Mouse (Mus musculus) heart, embryonic 16.5 days (tissue): Measurements from ENCODE around the gene Krt78. TPM values are rescaled to one million over a fixed set of nuclear protein-coding genes. Genes with fewer than 3 reads are reported as not detected.
A peak's percentile ranks its signal among the peaks of the same experiment; 100 is the strongest.
"Not testable (repeated sequence)": the region's sequence is repeated elsewhere in the genome, so short reads cannot be mapped to it uniquely, and the experiment has no call there.

ENCODE experiments used
- ATAC-seq: fragments of 200-750 bp; cut with Nextera tagmentation; replicated peaks from 2 replicates; pipeline ENCODE4 v1.8.0; 2017; ENCODE audit warnings: moderate number of reproducible peaks; ENCODE audit not compliant: insufficient read depth, low FRiP score; ENCODE audit errors: extremely low read depth
- H3K27ac ChIP-seq: fragments of 300-500 bp; sonication (generic); 2 replicates; pipeline ENCODE4 v1.5.1; 2014; ENCODE audit warnings: mild to moderate bottlenecking, low read length, control low read depth, moderate library complexity
- H3K27me3 ChIP-seq: fragments of 300-500 bp; sonication (generic); 2 replicates; pipeline ENCODE4 v1.6.1; 2014; ENCODE audit warnings: low read length, mixed read lengths; ENCODE audit not compliant: control insufficient read depth, insufficient read depth
- H3K36me3 ChIP-seq: fragments of 300-500 bp; sonication (generic); 2 replicates; pipeline ENCODE4 v1.6.1; 2014; ENCODE audit not compliant: control insufficient read depth, insufficient read depth
- H3K4me1 ChIP-seq: fragments of 300-500 bp; sonication (generic); 2 replicates; pipeline ENCODE4 v1.6.1; 2014; ENCODE audit warnings: low read length, mixed read lengths; ENCODE audit not compliant: control insufficient read depth, insufficient read depth
- H3K4me2 ChIP-seq: fragments of 300-500 bp; sonication (generic); 2 replicates; pipeline ENCODE4 v1.6.1; 2014; ENCODE audit warnings: low read depth, mild to moderate bottlenecking, control low read depth, low read length
- H3K4me3 ChIP-seq: fragments of 300-500 bp; sonication (generic); 2 replicates; pipeline ENCODE4 v1.5.1; 2014; ENCODE audit warnings: mild to moderate bottlenecking, control low read depth, low read length
- H3K9ac ChIP-seq: fragments of 300-500 bp; sonication (generic); 2 replicates; pipeline ENCODE4 v1.6.1; 2014; ENCODE audit warnings: low read length, control low read depth
- H3K9me3 ChIP-seq: fragments of 300-500 bp; sonication (generic); replicated peaks from 2 replicates; pipeline ENCODE4 v1.6.1; 2016; ENCODE audit warnings: low read length; ENCODE audit not compliant: control insufficient read depth
- WGBS: fragments of 180-500 bp; shearing (Covaris S2); extraction: QIAGEN DNeasy Blood & Tissue Kit; methylation state at CpG from one replicate; pipeline ENCODE4 v1.1.7; 2014; 5-methylcytosine and 5-hydroxymethylcytosine counted together
- polyA plus RNA-seq: library from polyadenylated mRNA; unstranded; fragments of >200 nt; fragmentation: Nextera tagmentation; extraction: Ambion mirVana; gene quantifications from 2 replicates; pipeline ENCODE4 v1.2.1, GENCODE M21; 2015

The Krt78 gene
- polyA plus RNA-seq: 0.14 TPM in 1 of 2 replicates, not detected in the other

GRCm38 (mm10) chr15:101954187-101954586 is at the start of gene Krt78:
Krt78 (minus strand) TSS chr15:101954287.
- Histone ChIP-seq H3K9me3 (no peaks in the 10 kb centered on the region), H3K36me3 (no peaks in the 10 kb centered on the region), H3K4me2 (no peak within 1 kb of the TSS), H3K27me3 (no peaks in the 10 kb centered on the region), H3K9ac (no peak within 1 kb of the TSS), H3K4me3 (no peak within 1 kb of the TSS), H3K27ac (no peak within 1 kb of the TSS), H3K4me1 (no peaks in the 10 kb centered on the region)
- ATAC-seq: no peak
- WGBS: 78% methylated on average over 9 of the region's 9 CpGs

GRCm38 (mm10) chr15:102003516-102003915 is 49.4 kb upstream of the Krt78 start:
- peak overlapping the region; percentile 62 for H3K4me2 ChIP-seq
- peaks cover 25% of the 10 kb centered on the region for H3K27me3 ChIP-seq
- no peak overlapping the region for H3K27ac ChIP-seq
- no peaks in the 10 kb centered on the region for H3K9me3 ChIP-seq
- peak overlapping the region; percentile 67 for H3K9ac ChIP-seq
- no peaks in the 10 kb centered on the region for H3K36me3 ChIP-seq
- peaks cover 7% of the 10 kb centered on the region; the same call in 1 of the 2 replicates for H3K4me1 ChIP-seq
- 28% methylated on average over 12 of the region's 12 CpGs for WGBS
- peak overlapping the region; percentile 41 for H3K4me3 ChIP-seq
- no peak for ATAC-seq

GRCm38 (mm10) chr15:102002646-102003488 is 48.8 kb upstream of the Krt78 start:
- H3K9me3 ChIP-seq: no peaks in the 10 kb centered on the region
- H3K4me3 ChIP-seq: peak overlapping the region; percentile 41
- 5% methylated on average over 34 of the region's 34 CpGs for WGBS
- H3K27ac ChIP-seq: no peak overlapping the region
- peak overlapping the region; percentile 62 for H3K4me2 ChIP-seq
- H3K27me3 ChIP-seq: peaks cover 25% of the 10 kb centered on the region
- H3K4me1 ChIP-seq: peaks cover 7% of the 10 kb centered on the region; the same call in 1 of the 2 replicates
- H3K36me3 ChIP-seq: no peaks in the 10 kb centered on the region
- ATAC-seq: peak; percentile 71
- peak overlapping the region; percentile 67 for H3K9ac ChIP-seq

GRCm38 (mm10) chr15:101999676-102000335 is 45.7 kb upstream of the Krt78 start:
- no peak for ATAC-seq
- Histone ChIP-seq H3K9ac (no peak overlapping the region), H3K4me3 (no peak overlapping the region), H3K4me1 (peaks cover 7% of the 10 kb centered on the region; the same call in 1 of the 2 replicates), H3K27ac (no peak overlapping the region), H3K4me2 (no peak overlapping the region), H3K9me3 (0 out of 2 replicates have a peak, but pooled peaks cover 5% of the 10 kb centered on the region), H3K27me3 (peaks cover 19% of the 10 kb centered on the region), H3K36me3 (no peaks in the 10 kb centered on the region)
- WGBS: 82% methylated on average over 11 of the region's 11 CpGs

- H3K36me3 ChIP-seq: no peaks in the 10 kb centered on the region
- H3K4me1 ChIP-seq: peaks cover 7% of the 10 kb centered on the region; the same call in 1 of the 2 replicates
- 79% methylated on average over 11 of the region's 11 CpGs for WGBS
- no peak overlapping the region for H3K27ac ChIP-seq
- H3K27me3 ChIP-seq: peaks cover 14% of the 10 kb centered on the region
- no peak for ATAC-seq
- H3K9me3 ChIP-seq: 0 out of 2 replicates have a peak, but pooled peaks cover 5% of the 10 kb centered on the region
- no peak overlapping the region for H3K9ac ChIP-seq
- no peak overlapping the region for H3K4me3 ChIP-seq
- no peak overlapping the region for H3K4me2 ChIP-seq
These were observed 45.1 kb upstream of the Krt78 start for GRCm38 (mm10) chr15:101999156-101999555.

- not testable (repeated sequence) for H3K27ac ChIP-seq, H3K4me1 ChIP-seq, H3K4me2 ChIP-seq, ATAC-seq, H3K9me3 ChIP-seq, H3K4me3 ChIP-seq, H3K36me3 ChIP-seq, H3K9ac ChIP-seq, H3K27me3 ChIP-seq
- WGBS: 78% methylated on average over 11 of the region's 11 CpGs
These were observed 42.5 kb upstream of the Krt78 start for GRCm38 (mm10) chr15:101996450-101997078.

GRCm38 (mm10) chr15:101995484-101996236 is 41.6 kb upstream of the Krt78 start:
- Histone ChIP-seq H3K4me1 (no peaks in the 10 kb centered on the region), H3K36me3 (no peaks in the 10 kb centered on the region), H3K4me2 (no peak overlapping the region), H3K27me3 (no peaks in the 10 kb centered on the region), H3K9ac (no peak overlapping the region), H3K9me3 (0 out of 2 replicates have a peak, but pooled peaks cover 5% of the 10 kb centered on the region), H3K27ac (no peak overlapping the region), H3K4me3 (no peak overlapping the region)
- 82% methylated on average over 4 of the region's 4 CpGs for WGBS
- ATAC-seq: no peak

- 0 out of 2 replicates have a peak, but pooled peaks cover 5% of the 10 kb centered on the region for H3K9me3 ChIP-seq
- no peak overlapping the region for H3K4me3 ChIP-seq
- no peaks in the 10 kb centered on the region for H3K27me3 ChIP-seq
- no peak overlapping the region for H3K27ac ChIP-seq
- no peaks in the 10 kb centered on the region for H3K4me1 ChIP-seq
- H3K9ac ChIP-seq: no peak overlapping the region
- H3K4me2 ChIP-seq: no peak overlapping the region
- ATAC-seq: no peak
- H3K36me3 ChIP-seq: no peaks in the 10 kb centered on the region
- WGBS: 85% methylated on average over 6 of the region's 6 CpGs
These were observed 40.3 kb upstream of the Krt78 start for GRCm38 (mm10) chr15:101994365-101994764.
